Mouse (Mus musculus): ENCODE data around the gene Nudt22. TPM values are rescaled to one million over a fixed set of nuclear protein-coding genes. Genes with fewer than 3 reads are reported as not detected.

The Nudt22 gene
- 19.4 and 26.5 TPM in 2 replicates for polyA plus RNA-seq (2012; rRNA removed)

GRCm38 (mm10) chr19:6996006-6996405 lies at the start of gene Nudt22, which contains the start of gene Trpt1:
Gene Nudt22, minus strand, starts transcription at chr19:6996117.
Gene Trpt1, plus strand, starts transcription at chr19:6996131.
- Histone ChIP-seq H3K27me3 (ENCODE audit: control insufficient read depth, insufficient read depth, low read length) (no peaks in the 10 kb centered on the region), H3K4me1 (ENCODE audit: control insufficient read depth, insufficient read depth, insufficient read length) (peaks cover 20% of the 10 kb centered on the region), H3K36me3 (ENCODE audit: control insufficient read depth, insufficient read depth, low read length) (peaks cover 20% of the 10 kb centered on the region), H3K27ac (ENCODE audit: insufficient read depth, low read length) (peak within 1 kb of the TSS; percentile 39), H3K4me3 (ENCODE audit: extremely low read depth, insufficient read depth, insufficient read length) (peak within 1 kb of the TSS; percentile 62)
- WGBS, result 2% methylated on average over 24 of the region's 24 CpGs
- DNase-seq (ENCODE audit: low read depth in 1 of 2, low spot score in 2 of 2), result peak in 1 of 2 experiments; percentile 57
- TF ChIP-seq CTCF (IDR thresholded peaks at IDR 0.05; ENCODE audit: extremely low read depth, insufficient read depth, insufficient read length, insufficient replicate concordance), result no peak
- no peak for TF ChIP-seq POLR2A (IDR thresholded peaks at IDR 0.05; ENCODE audit: low read depth, low read length)

DNA sequence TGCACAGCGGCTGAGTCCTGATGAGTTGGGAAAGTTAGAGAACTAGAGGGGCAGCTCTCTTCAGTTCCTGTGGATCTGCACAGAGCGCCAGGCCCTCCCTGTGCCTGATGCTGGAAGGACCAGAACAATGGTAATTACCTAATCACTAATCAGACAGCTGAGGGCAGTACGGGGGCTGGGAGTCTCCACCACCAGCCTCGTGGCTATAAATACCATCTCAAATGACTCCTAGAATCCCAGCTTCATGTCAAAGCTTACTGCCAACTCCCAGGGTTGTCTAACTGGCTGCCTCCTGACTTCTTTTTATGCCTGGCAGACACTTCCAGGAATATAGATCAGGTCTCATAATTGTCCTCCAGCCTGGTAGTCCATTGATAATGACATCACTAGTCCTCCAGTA lies 48.8 kb upstream of the Nudt22 start:
- no peak for DNase-seq (ENCODE audit: low read depth in 1 of 2, low spot score in 2 of 2)
- WGBS, result 77% methylated on average over 4 of the region's 4 CpGs
- no peaks in the 10 kb centered on the region for H3K27me3 ChIP-seq (ENCODE audit: control insufficient read depth, insufficient read depth, low read length)
- TF ChIP-seq POLR2A (IDR thresholded peaks at IDR 0.05; ENCODE audit: low read depth, low read length) (no peak), CTCF (IDR thresholded peaks at IDR 0.05; ENCODE audit: extremely low read depth, insufficient read depth, insufficient read length, insufficient replicate concordance) (no peak)
- no peak overlapping the region for H3K4me3 ChIP-seq (ENCODE audit: extremely low read depth, insufficient read depth, insufficient read length)
- H3K4me1 ChIP-seq (ENCODE audit: control insufficient read depth, insufficient read depth, insufficient read length), result peaks cover 6% of the 10 kb centered on the region; the same call in 1 of the 2 replicates
- no peaks in the 10 kb centered on the region for H3K36me3 ChIP-seq (ENCODE audit: control insufficient read depth, insufficient read depth, low read length)
- H3K27ac ChIP-seq (ENCODE audit: insufficient read depth, low read length), result no peak overlapping the region

GRCm38 (mm10) chr19:7044279-7044678 lies 48.4 kb upstream of the Nudt22 start:
- H3K4me3 ChIP-seq (ENCODE audit: extremely low read depth, insufficient read depth, insufficient read length), result no peak overlapping the region
- 72% methylated on average over 4 of the region's 4 CpGs for WGBS
- TF ChIP-seq CTCF (IDR thresholded peaks at IDR 0.05; ENCODE audit: extremely low read depth, insufficient read depth, insufficient read length, insufficient replicate concordance), result no peak
- no peak for TF ChIP-seq POLR2A (IDR thresholded peaks at IDR 0.05; ENCODE audit: low read depth, low read length)
- no peak overlapping the region for H3K27ac ChIP-seq (ENCODE audit: insufficient read depth, low read length)
- H3K4me1 ChIP-seq (ENCODE audit: control insufficient read depth, insufficient read depth, insufficient read length), result peaks cover 6% of the 10 kb centered on the region; the same call in 1 of the 2 replicates
- no peak for DNase-seq (ENCODE audit: low read depth in 1 of 2, low spot score in 2 of 2)
- no peaks in the 10 kb centered on the region for H3K27me3 ChIP-seq (ENCODE audit: control insufficient read depth, insufficient read depth, low read length)
- H3K36me3 ChIP-seq (ENCODE audit: control insufficient read depth, insufficient read depth, low read length), result no peaks in the 10 kb centered on the region

- peak overlapping the region; percentile 87; the same call in 1 of the 2 replicates for H3K27ac ChIP-seq (ENCODE audit: insufficient read depth, low read length)
Observed at GRCm38 (mm10) chr19:7041171-7041570, 45.3 kb upstream of the Nudt22 start.

GRCm38 (mm10) chr19:7040637-7041130 lies 44.8 kb upstream of the Nudt22 start:
- H3K4me1 ChIP-seq (ENCODE audit: control insufficient read depth, insufficient read depth, insufficient read length), result peaks cover 10% of the 10 kb centered on the region
- no peaks in the 10 kb centered on the region for H3K27me3 ChIP-seq (ENCODE audit: control insufficient read depth, insufficient read depth, low read length)
- DNase-seq (ENCODE audit: low read depth in 1 of 2, low spot score in 2 of 2), result no peak
- TF ChIP-seq POLR2A (IDR thresholded peaks at IDR 0.05; ENCODE audit: low read depth, low read length) (no peak), CTCF (IDR thresholded peaks at IDR 0.05; ENCODE audit: extremely low read depth, insufficient read depth, insufficient read length, insufficient replicate concordance) (no peak)
- WGBS, result 14% methylated on average over 13 of the region's 13 CpGs
- H3K4me3 ChIP-seq (ENCODE audit: extremely low read depth, insufficient read depth, insufficient read length), result peak overlapping the region; percentile 64
- no peaks in the 10 kb centered on the region for H3K36me3 ChIP-seq (ENCODE audit: control insufficient read depth, insufficient read depth, low read length)
- H3K27ac ChIP-seq (ENCODE audit: insufficient read depth, low read length), result peak overlapping the region; percentile 87

More at GRCm38 (mm10) chr19:7041171-7041570, 45.3 kb upstream of the Nudt22 start:
- 90% methylated on average over 2 of the region's 2 CpGs for WGBS
- TF ChIP-seq POLR2A (IDR thresholded peaks at IDR 0.05; ENCODE audit: low read depth, low read length) (no peak), CTCF (IDR thresholded peaks at IDR 0.05; ENCODE audit: extremely low read depth, insufficient read depth, insufficient read length, insufficient replicate concordance) (no peak)
- Histone ChIP-seq H3K36me3 (ENCODE audit: control insufficient read depth, insufficient read depth, low read length) (no peaks in the 10 kb centered on the region), H3K27me3 (ENCODE audit: control insufficient read depth, insufficient read depth, low read length) (no peaks in the 10 kb centered on the region), H3K4me1 (ENCODE audit: control insufficient read depth, insufficient read depth, insufficient read length) (peaks cover 10% of the 10 kb centered on the region), H3K4me3 (ENCODE audit: extremely low read depth, insufficient read depth, insufficient read length) (no peak overlapping the region)
- DNase-seq (ENCODE audit: low read depth in 1 of 2, low spot score in 2 of 2), result no peak

GRCm38 (mm10) chr19:7039841-7040636 lies 44.1 kb upstream of the Nudt22 start, which contains the start of gene Stip1:
Gene Stip1, minus strand, starts transcription at chr19:7039967.
- Histone ChIP-seq H3K4me3 (ENCODE audit: extremely low read depth, insufficient read depth, insufficient read length) (peak within 1 kb of the TSS; percentile 70), H3K36me3 (ENCODE audit: control insufficient read depth, insufficient read depth, low read length) (peaks cover 2% of the 10 kb centered on the region), H3K4me1 (ENCODE audit: control insufficient read depth, insufficient read depth, insufficient read length) (peaks cover 10% of the 10 kb centered on the region), H3K27me3 (ENCODE audit: control insufficient read depth, insufficient read depth, low read length) (no peaks in the 10 kb centered on the region), H3K27ac (ENCODE audit: insufficient read depth, low read length) (peak within 1 kb of the TSS; percentile 87)
- under 1% methylated on average over 48 of the region's 49 CpGs for WGBS
- TF ChIP-seq CTCF (IDR thresholded peaks at IDR 0.05; ENCODE audit: extremely low read depth, insufficient read depth, insufficient read length, insufficient replicate concordance) (peak; percentile 29; the same call in 1 of the 2 replicates), POLR2A (IDR thresholded peaks at IDR 0.05; ENCODE audit: low read depth, low read length) (peak; percentile 94)
- DNase-seq (ENCODE audit: low read depth in 1 of 2, low spot score in 2 of 2), result peak; percentile 100

All from spleen, adult 2 months (tissue).